Mouse (Mus musculus) stomach, postnatal 0 days (tissue): ENCODE measurements around the gene Zfp385b. TPM values are rescaled to one million over a fixed set of nuclear protein-coding genes. Genes with fewer than 3 reads are reported as not detected.

Source experiments
- ATAC-seq: fragments of 200-750 bp; cut with Nextera tagmentation; 2 replicates; pipeline ENCODE4 v1.8.0; 2017; ENCODE audit not compliant: low FRiP score, low TSS enrichment
- DNase-seq: peaks from one replicate; pipeline ENCODE4 v3.0.0-alpha.2; 2016; ENCODE audit warnings: low spot score
- H3K27ac ChIP-seq: fragments of 300-500 bp; sonication (generic); replicated peaks from 2 replicates; pipeline ENCODE4 v1.5.1; 2014; ENCODE audit warnings: mild to moderate bottlenecking, control low read depth
- H3K27me3 ChIP-seq: fragments of 300-500 bp; sonication (generic); 2 replicates; pipeline ENCODE4 v1.6.1; 2014; ENCODE audit warnings: low read length; ENCODE audit not compliant: control insufficient read depth, insufficient read depth
- H3K36me3 ChIP-seq: fragments of 300-500 bp; sonication (generic); 2 replicates; pipeline ENCODE4 v1.6.1; 2014; ENCODE audit warnings: low read length, mixed read lengths; ENCODE audit not compliant: control insufficient read depth, insufficient read depth
- H3K4me1 ChIP-seq: fragments of 300-500 bp; sonication (generic); replicated peaks from 2 replicates; pipeline ENCODE4 v1.6.1; 2014; ENCODE audit warnings: antibody characterized with exemption; ENCODE audit not compliant: control insufficient read depth, insufficient read depth
- H3K4me2 ChIP-seq: fragments of 300-500 bp; sonication (generic); replicated peaks from 2 replicates; pipeline ENCODE4 v1.6.1; 2014; ENCODE audit warnings: low read depth, mild to moderate bottlenecking, control low read depth, moderate library complexity
- H3K4me3 ChIP-seq: fragments of 300-500 bp; sonication (generic); 2 replicates; pipeline ENCODE4 v1.5.1; 2014; ENCODE audit warnings: low read depth, low read length, control low read depth
- H3K9ac ChIP-seq: fragments of 300-500 bp; sonication (generic); 2 replicates; pipeline ENCODE4 v1.6.1; 2014; ENCODE audit warnings: mild to moderate bottlenecking, low read length, control low read depth, mixed read lengths
- H3K9me3 ChIP-seq: fragments of 300-500 bp; sonication (generic); 2 replicates; pipeline ENCODE4 v1.6.1; 2016; ENCODE audit warnings: low read length; ENCODE audit not compliant: control insufficient read depth
- CTCF ChIP-seq: IDR thresholded peaks from 2 replicates; pipeline ENCODE4 v1.5.1; 2016; ENCODE audit warnings: antibody characterized with exemption, low read depth, mild to moderate bottlenecking, moderate library complexity
- EP300 ChIP-seq: optimal IDR thresholded peaks from 2 replicates; pipeline ENCODE3; 2016; ENCODE audit warnings: antibody characterized with exemption
- whole genome bisulfite sequencing: fragments of 180-500 bp; shearing (Covaris S2); extraction: QIAGEN DNeasy Blood & Tissue Kit; methylation state at CpG from one replicate; pipeline ENCODE4 v1.1.7; 2014; 5-methylcytosine and 5-hydroxymethylcytosine counted together
- polyA plus RNA-seq: library from polyadenylated mRNA; unstranded; fragments of >200 nt; fragmentation: Nextera tagmentation; extraction: Ambion mirVana; gene quantifications from 2 replicates; pipeline ENCODE4 v1.2.1, GENCODE M21; 2015

Gene Zfp385b
- polyA plus RNA-seq, 1 experiment from 2014 or later, result 10.2 TPM

- WGBS, result 76% methylated on average over 5 of the region's 5 CpGs
- H3K27me3 ChIP-seq, result no peaks in the 10 kb centered on the region
- DNase-seq, result no peak
Observed at GRCm38 (mm10) chr2:77516606-77517005, 302.8 kb downstream of the Zfp385b start.

GRCm38 (mm10) chr2:77515654-77516053 is 303.8 kb downstream of the Zfp385b start:
- no peaks in the 10 kb centered on the region for H3K9me3 ChIP-seq
- H3K4me3 ChIP-seq, result no peak overlapping the region
- H3K4me2 ChIP-seq, result no peak overlapping the region
- H3K4me1 ChIP-seq, result no peaks in the 10 kb centered on the region
- H3K27me3 ChIP-seq, result no peaks in the 10 kb centered on the region
- 36% methylated on average over 6 of the region's 6 CpGs for WGBS
- no peak overlapping the region for H3K27ac ChIP-seq
- TF ChIP-seq CTCF, result no peak
- TF ChIP-seq EP300, result no peak
- no peak overlapping the region for H3K9ac ChIP-seq
- peak; percentile 45 for DNase-seq
- ATAC-seq, result peak; percentile 76
- H3K36me3 ChIP-seq, result no peaks in the 10 kb centered on the region

More at GRCm38 (mm10) chr2:77516606-77517005, 302.8 kb downstream of the Zfp385b start:
- Histone ChIP-seq H3K9me3 (no peaks in the 10 kb centered on the region), H3K36me3 (no peaks in the 10 kb centered on the region), H3K4me1 (no peaks in the 10 kb centered on the region), H3K4me3 (no peak overlapping the region), H3K4me2 (no peak overlapping the region), H3K27ac (no peak overlapping the region), H3K9ac (no peak overlapping the region)
- no peak for TF ChIP-seq CTCF
- no peak for TF ChIP-seq EP300
- ATAC-seq, result no peak

- WGBS, result 68% methylated on average over 7 of the region's 7 CpGs
- Histone ChIP-seq H3K36me3 (no peaks in the 10 kb centered on the region), H3K27ac (no peak overlapping the region), H3K27me3 (no peaks in the 10 kb centered on the region), H3K4me3 (no peak overlapping the region), H3K9ac (no peak overlapping the region), H3K9me3 (no peaks in the 10 kb centered on the region), H3K4me1 (no peaks in the 10 kb centered on the region), H3K4me2 (no peak overlapping the region)
- DNase-seq (no peak), ATAC-seq (no peak)
- no peak for TF ChIP-seq EP300
- TF ChIP-seq CTCF, result no peak
Observed at GRCm38 (mm10) chr2:77515011-77515410, 304.4 kb downstream of the Zfp385b start.

GRCm38 (mm10) chr2:77514476-77514875 is 305.0 kb downstream of the Zfp385b start:
- H3K36me3 ChIP-seq, result no peaks in the 10 kb centered on the region
- WGBS, result 70% methylated on average over 4 of the region's 4 CpGs
- DNase-seq (no peak), ATAC-seq (no peak)
- no peak overlapping the region for H3K4me2 ChIP-seq
- no peaks in the 10 kb centered on the region for H3K27me3 ChIP-seq
- TF ChIP-seq CTCF, result no peak
- no peak overlapping the region; the same call in 1 of the 2 replicates for H3K27ac ChIP-seq
- H3K9ac ChIP-seq, result no peak overlapping the region
- H3K4me1 ChIP-seq, result no peaks in the 10 kb centered on the region
- no peaks in the 10 kb centered on the region for H3K9me3 ChIP-seq
- no peak overlapping the region for H3K4me3 ChIP-seq

GRCm38 (mm10) chr2:77508731-77509130 is 310.7 kb downstream of the Zfp385b start:
- H3K27ac ChIP-seq, result no peak overlapping the region
- ATAC-seq (peak; percentile 69; the same call in 1 of the 2 replicates), DNase-seq (no peak)
- no peaks in the 10 kb centered on the region for H3K9me3 ChIP-seq
- H3K4me1 ChIP-seq, result no peaks in the 10 kb centered on the region
- no peak overlapping the region for H3K4me2 ChIP-seq
- no peaks in the 10 kb centered on the region for H3K36me3 ChIP-seq
- TF ChIP-seq EP300 (no peak), CTCF (no peak)
- H3K4me3 ChIP-seq, result no peak overlapping the region
- WGBS, result 69% methylated on average over 6 of the region's 6 CpGs
- H3K27me3 ChIP-seq, result no peaks in the 10 kb centered on the region
- no peak overlapping the region for H3K9ac ChIP-seq

GRCm38 (mm10) chr2:77506308-77506707 is 313.1 kb downstream of the Zfp385b start:
- Histone ChIP-seq H3K9me3 (no peaks in the 10 kb centered on the region), H3K4me2 (no peak overlapping the region), H3K4me3 (no peak overlapping the region), H3K27ac (no peak overlapping the region), H3K36me3 (no peaks in the 10 kb centered on the region), H3K27me3 (no peaks in the 10 kb centered on the region), H3K9ac (no peak overlapping the region), H3K4me1 (no peaks in the 10 kb centered on the region)
- DNase-seq (no peak), ATAC-seq (no peak)
- TF ChIP-seq CTCF (no peak), EP300 (no peak)
- 24% methylated on average over 7 of the region's 7 CpGs for WGBS

GRCm38 (mm10) chr2:77505614-77506013 is 313.8 kb downstream of the Zfp385b start:
- H3K27ac ChIP-seq, result no peak overlapping the region
- 77% methylated on average over 1 of the region's 1 CpGs for WGBS
- H3K4me1 ChIP-seq, result no peaks in the 10 kb centered on the region
- DNase-seq, result no peak
- no peak overlapping the region for H3K4me2 ChIP-seq
- no peak overlapping the region for H3K4me3 ChIP-seq
- no peak overlapping the region for H3K9ac ChIP-seq
- no peaks in the 10 kb centered on the region for H3K27me3 ChIP-seq
- no peak for TF ChIP-seq CTCF
- TF ChIP-seq EP300, result no peak
- no peaks in the 10 kb centered on the region for H3K36me3 ChIP-seq
- ATAC-seq, result no peak
- no peaks in the 10 kb centered on the region for H3K9me3 ChIP-seq
